Mouse (Mus musculus) embryo, embryonic 11.5 days (tissue): ENCODE measurements around the gene Cped1.

ENCODE experiments used
- DNase-seq: peaks from one replicate; pipeline ENCODE4 v3.0.0-alpha.2; 2012; ENCODE audit warnings: low read depth, low spot score

Cped1 gene

DNA sequence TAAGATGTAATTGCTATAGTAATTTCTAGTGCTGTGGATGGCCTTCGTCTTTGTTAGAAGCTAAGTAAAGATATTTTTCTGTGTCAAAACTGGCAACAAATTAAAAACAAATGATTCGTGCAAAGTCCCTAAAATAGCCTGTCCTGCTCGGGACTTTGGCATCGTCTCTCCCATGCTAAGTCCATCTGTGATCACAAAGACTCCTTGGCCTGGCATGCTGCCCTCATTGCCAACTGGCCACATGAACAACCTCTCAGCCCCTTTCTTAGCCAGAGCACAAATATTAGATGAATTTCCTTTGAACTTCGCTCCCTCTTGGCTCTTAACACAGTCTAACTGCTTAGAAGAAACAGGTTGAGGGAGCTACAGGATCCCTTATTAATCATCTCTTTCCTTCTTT lies 171.7 kb downstream of the Cped1 start:
- no peak for DNase-seq

DNA sequence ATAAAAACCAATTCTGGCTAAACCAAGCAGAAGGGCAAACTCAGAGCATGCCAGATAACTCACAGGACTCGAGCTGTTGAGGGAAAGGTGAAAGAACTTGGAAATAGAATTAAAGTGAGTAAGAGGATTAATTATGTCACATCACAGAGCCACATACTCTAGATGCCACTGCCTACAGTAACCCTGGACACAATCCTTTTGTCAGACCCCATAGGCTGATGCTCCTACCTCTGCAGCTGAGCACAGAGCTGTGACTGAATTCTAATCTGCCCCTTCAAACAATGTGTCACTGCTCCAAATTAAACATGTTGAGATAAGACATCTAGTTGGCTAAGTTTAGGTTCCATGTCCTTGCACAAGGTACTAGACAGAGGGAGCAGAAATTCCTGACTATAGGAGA lies 176.2 kb downstream of the Cped1 start:
- no peak for DNase-seq

DNA sequence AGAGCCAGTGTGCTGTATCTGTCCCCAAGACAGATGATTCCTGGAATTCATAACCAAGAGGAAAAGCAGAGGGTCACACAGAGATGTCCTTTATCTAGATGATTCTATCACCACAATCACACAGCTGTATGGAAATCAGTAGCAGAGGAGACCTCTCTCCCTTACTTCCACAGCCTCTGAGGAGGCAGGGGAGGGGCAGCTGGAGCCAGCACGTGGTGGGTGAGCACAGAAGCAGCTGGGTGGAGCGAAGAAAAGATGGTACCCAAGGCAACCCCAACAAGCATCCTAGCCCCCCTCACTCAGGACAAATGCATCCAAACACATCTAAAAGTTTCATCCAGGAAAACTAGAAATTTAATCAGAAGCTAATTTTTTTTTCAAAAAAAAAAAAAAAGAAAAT lies 182.7 kb downstream of the Cped1 start:
- no peak for DNase-seq

DNA sequence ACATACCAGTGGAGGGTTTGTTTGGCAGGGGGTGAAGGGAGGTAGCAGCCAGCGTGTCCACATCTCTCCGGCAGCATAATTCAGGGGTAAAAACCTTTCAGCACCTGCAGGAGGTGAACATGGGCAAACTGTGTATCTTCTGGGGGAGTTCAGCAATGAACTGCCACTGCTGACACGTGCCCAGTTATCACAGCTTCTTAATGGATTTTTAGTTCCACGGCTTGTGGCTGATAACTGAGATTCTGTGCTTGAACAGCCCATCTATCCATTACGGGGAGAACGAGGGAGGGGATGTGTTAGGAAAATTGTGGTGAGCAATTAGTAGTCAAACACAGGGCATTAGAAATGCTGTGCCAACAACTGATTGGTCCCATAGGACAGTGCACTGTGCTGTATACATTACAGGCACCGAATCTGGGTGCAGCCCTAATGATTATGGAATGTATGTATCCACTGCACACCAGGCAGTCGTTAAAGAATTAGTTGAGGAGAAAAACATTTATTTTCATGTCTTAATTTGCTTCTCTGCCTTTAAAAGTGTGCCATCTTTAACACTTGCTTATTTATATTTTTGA lies 193.1 kb downstream of the Cped1 start:
- no peak for DNase-seq

DNA sequence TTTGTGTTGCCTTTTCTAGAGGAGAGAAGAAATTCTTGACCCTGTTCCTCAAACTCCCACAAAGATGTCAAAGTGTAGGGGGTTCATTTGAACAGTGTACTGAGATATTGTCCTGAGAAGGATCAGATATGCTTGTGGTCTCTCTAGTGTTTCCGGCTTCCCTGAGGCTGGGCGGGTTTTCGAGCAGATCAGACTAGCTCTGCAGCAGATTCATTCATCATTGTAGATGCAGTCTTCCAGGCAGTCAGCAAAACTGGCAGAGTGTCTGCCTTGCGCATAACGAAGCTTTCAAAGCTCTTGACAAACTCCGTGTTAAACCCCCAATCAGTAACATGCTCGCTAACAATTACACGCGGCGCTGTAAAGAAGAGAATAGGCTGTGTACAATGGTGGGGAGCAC lies 194.6 kb downstream of the Cped1 start:
- no peak for DNase-seq

DNA sequence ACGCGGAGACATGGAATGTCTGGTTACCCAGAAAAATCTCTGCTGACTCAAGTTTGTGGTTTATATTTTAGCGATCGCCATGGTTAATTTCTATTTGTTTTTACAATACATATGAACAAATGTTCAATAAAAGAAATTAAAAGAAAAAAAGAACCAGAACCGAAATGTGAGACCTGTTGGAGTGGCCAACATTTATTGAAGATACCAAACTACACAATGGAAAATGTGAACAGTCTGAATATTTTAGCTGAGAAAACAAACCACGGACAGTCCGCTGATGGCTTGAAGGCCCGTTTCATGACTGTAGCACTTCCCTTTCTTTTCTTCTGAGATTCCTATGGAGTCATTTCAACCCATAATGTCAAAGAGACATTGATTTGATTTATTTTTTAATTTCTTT lies 201.3 kb downstream of the Cped1 start:
- DNase-seq: no peak

DNA sequence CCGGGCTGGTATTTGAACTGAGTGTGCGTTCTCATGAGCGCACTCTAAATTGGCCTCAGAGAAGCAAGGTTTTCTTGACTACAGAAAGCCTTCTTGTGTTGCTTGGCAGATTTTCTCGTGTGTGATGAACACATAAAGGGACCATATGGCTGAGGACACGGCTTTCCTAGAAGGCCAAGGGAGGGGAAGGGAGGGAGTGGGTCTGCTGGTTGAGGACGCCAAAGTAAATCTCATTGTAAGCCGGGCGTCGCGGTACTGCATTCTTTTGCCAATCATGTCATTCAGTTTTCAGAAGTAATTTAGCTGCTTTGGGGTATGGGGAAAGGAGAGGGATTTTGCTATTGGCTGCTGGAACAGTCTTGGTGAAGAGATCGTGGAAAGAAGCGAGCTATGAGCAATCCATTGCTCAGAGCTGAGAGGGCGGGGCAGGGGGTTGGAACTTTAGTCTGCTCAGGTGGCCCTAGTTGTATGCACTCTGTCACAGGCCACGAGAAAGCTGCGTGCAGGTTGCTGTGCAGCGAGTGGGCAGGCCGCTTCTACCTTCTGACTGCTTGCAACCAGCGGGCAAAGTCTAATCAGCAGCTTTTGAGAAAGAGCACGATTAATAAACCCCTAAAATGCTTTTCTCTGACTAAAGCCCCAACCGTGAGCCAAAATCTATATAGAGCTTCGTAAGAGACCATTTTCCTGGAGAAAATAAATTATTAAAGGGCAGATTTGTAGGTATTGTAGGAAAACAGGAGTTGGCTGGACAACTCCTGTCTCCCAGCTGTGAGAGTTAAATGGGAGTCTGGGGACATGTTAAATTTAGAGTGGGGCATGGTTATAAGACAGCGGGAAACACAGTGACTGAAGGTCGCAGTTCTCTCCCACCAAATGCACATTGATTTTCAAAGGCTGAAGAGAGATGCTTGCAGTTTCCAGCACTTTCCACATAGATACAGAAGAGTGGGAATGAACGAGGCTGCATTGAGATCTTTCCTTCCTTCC lies 203.9 kb downstream of the Cped1 start:
- DNase-seq: no peak

DNA sequence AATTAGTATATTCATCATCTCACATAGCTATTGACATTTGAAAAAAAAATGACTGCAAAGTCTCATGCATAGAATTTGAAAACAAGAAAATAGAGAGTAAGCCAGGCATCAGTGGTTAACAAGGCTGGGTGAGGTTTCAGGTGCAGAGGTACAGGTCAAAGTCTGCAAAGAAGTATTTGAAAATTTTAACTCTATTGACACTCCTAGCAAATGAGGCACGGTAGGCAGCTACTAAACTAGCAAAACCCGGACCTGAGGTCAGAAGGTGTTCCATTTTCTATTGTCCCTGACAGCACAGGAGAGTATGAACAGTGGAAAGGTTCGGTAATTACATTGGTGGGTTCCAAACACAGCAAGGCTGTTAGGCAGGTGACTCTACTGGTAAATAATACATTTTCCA lies 212.9 kb downstream of the Cped1 start:
- DNase-seq: no peak

DNA sequence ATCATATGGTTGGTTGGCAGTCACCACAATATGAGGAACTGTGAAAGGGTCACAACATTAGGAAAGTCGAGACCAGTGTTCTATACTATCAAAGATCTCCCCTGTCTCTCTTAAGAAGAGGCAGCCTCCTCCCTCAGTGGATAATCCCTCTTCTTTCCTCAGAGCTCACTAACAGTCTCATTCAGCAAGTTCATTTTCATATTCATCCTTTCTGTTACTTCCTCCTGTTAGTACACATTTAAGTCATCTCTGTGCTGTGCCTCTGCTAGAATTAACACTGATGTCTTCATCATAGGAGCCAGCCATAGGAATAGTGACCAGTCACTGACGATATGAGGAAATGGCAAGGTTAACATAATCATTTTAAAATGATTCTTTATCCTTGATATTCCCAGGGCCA lies 213.8 kb downstream of the Cped1 start:
- no peak for DNase-seq

DNA sequence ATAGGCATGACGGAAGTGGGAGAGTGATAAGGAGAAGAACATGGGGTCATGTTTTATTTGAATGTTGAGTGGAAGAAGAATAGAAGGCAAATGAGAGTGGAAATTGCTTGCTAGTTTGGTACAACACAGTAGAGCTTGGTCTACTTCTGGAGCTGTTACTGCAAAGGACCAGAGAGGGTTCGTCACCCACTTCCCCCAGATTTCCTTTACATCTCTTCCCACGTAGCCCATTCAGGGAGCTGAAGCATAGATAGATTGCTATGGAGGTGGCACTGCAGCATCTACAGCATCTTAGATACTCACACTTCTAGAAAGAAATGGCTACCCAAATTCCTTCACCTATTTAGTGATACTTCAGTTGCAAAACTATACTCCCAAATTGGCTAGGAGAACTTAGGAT lies 214.4 kb downstream of the Cped1 start:
- no peak for DNase-seq

DNA sequence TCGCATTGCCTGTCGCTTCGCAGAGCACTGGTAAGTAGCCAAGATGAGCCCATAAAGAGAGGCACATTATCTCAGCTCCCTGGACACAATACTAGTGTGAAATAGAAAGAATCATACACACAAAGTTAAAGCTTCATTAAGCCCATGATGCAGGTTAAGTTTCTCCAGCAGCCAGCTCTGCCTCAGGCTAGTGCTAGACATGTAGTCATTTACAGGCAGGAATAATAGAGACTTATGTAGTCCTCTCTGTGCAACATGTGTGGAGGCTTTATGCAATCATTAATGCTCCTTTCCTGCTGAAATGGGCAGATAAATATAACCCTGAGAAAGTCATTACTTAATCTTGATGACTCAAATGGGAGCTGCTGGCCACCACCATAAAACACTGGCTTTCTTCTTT lies 216.2 kb downstream of the Cped1 start:
- DNase-seq: no peak

DNA sequence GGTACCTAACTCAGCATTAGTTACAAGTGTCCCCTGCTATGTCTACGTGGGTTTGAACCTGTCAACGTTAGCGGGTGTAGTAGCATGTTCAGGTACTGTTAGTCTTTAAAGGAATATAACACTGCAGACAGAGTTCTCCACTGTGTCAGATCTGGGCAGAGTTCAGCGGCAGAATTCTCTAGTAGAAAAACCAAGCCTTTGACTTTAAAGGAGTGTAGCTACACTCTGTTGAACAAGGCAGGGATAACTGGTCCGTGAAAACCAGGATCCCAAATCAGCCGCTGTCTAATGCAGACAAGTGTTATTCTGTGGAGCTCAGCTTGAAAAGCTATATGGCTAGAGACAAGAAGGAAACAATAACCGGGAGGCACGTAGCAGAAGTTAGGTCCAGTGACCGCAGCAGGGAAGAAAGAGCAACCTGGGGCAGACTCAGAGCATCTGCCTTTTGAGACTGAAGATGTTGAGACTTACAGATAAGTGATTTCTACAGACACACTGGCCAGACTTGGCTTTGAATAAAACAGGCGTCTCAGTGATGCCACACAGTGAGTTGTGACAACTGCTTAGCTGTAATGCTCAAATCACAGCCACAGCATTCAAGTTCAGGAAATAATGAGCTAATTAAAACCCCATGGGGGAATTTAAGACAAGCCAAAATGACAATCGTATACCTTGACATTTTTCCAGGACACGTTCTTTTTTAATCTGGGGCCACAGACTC lies 219.5 kb downstream of the Cped1 start:
- DNase-seq: no peak

DNA sequence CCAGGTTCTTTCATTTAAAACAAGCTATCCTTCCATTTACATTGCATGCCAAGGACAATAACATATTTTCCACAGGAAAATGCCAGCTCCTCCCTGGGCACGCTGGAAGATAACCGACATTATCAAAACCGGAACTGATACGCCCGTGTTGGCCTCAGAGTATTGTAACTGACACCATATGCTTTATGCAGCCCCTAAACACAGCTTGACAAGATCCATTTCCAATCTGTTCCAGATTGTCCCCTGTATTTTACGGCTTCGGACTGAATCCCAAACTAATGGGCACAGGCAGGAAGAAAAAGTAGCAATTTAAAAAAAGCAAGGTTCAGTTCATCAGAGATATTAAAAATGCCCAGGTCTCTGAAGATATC lies 220.0 kb downstream of the Cped1 start:
- no peak for DNase-seq

DNA sequence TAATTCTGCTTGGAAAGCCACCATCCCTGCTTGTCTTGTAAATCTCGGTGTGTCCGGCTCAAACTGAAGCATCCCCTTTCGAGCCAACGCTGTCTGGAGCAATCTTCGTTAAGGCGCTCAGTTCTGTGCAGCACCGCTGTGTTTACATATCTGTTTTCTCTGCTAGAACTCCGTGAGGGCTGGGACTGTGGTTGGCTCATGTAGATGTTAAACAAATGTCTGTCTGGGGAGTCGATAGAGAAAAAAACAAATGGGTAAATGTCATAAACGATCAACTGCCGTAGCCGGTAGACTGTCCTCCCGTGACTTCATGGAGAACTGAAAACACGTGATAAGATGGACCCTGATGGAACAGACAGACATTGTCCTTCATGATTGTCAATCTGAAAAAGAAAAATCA lies 220.5 kb downstream of the Cped1 start:
- DNase-seq: no peak

DNA sequence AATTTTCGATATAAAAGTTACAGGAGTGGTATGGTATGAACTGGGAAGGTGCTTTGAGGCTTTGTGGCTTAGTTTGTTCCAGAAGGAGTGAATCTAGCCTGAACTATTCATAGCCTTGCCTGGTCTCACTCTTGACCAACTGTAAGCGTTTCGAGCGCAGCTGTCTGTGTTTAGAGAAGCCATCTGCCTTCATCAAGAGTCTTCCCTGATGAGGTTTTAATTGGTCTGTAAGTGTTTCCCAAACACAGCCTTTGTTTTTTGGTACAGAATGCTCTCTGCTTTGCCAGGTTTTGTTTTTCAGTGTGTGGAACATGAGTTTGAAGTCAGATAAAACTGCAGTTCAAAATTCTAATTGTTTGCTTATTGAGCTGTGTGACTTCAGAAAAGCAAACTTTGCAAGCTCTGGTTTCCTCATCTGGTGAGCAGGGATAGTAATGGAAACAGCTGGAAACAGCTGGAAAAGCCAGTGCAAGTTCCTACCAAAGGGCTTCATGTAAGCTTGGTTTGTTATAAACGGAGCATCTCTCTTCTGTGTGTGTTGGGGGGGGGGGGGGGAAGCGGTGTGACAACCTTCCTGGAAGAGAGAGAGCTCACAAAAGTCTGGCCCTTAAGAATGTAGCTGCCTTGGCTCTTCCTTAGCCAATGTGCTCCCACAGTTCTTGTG lies 221.0 kb downstream of the Cped1 start:
- DNase-seq: no peak

DNA sequence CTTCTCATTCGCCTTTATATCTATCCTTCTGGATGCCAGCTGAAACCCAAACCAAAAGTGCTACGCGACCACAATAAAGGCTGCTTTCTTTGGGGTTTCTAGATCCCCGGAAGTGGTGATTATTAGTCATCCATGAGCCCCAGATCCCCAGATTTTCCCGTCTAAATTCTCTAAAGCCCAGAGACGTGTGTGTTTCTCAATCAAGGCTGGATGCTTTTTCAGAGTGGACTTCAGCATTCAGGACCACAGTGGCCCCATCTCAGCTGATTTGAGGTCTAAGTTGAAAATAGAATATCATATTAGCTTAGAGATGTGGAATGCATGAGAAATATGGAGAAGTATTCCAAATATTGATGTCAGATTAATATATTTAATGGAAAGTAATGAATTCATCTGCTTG lies 226.4 kb downstream of the Cped1 start:
- DNase-seq: no peak

DNA sequence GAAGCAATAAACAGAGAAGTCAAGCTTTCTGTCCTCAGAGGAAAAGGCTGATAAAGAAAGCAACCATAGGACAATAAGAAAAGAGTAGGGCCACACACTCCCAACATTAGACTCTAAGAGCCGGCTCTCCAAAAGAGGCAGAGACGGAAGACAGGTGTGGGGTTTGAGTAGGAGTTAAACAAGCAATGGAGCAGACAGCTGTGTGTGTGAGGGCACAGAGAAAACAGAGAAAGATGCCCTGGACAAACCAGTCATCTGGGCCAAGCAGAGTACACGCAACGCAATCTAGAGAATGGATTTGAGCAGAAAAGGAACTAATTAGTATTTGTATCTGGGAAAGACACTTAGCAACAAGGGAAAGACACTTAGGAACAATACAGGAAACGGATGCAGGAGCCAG lies 227.5 kb downstream of the Cped1 start:
- DNase-seq: no peak

DNA sequence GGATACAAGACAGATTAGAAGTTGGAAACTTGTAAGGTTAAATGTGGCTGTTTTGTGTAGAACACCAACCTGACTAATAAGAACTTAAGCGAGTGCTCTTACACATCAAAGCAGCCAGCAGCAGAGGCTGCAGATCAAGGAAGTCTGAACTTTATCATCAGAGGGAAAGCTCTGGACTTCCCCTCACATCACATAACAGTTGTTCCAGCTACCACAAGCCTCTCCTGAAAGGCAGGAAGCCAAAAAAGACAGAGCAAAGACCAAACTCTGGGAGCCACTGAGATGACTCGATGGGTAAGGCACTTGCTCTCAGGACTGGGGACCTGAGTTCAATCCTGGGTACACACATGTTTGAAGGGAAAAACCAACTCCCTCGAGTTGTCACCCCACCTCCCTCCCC lies 228.1 kb downstream of the Cped1 start:
- no peak for DNase-seq

DNA sequence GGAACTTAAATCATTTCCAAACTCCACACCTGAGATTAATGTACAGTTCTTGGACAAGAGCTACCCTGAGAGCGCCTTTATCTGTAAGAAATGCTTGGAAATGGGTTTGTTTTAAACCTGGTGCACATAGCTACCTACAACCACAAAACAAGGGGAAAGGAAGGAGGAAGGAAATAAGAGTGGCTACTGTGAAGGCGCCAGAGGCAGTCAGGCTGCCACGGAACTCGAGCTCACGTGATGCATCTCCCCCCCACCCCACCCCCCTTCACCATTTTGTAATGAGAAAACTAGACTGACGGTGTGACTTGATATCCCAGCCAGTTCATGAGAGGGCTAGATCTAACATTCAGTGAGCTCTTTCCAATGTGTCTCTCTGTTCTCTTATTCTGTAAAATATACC lies 228.9 kb downstream of the Cped1 start:
- no peak for DNase-seq

DNA sequence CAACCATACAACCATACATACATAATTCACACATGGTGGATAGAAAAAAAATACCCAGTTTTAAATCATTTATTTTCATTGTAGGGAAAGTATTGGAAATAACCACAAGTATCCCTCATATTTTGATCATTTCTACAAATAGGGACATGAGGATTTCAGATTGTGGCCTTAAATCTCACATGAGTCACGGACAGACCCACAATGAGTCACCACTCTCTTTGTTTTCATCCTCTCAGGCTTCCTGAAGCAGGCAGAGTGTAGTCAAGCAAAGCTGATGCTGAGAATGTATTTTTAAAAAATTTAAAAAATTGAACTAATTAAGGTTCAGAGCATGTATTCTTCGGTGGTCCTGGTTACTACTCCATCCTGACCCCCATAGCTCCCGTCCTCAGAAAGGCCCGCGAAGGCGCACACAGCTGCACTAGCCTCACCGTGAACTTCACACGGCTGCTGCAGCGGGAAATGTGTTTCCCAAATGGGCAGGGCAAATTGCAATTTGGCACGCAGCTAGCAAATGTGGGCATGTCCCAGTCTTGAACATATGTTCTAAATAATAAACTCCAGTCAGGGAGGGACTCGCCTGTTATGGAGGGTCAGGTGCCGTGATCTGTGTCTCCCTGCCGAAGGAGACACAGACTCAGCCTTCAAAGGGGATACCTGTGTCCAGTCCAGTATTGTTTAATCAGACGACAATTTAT lies 230.7 kb downstream of the Cped1 start:
- no peak for DNase-seq

DNA sequence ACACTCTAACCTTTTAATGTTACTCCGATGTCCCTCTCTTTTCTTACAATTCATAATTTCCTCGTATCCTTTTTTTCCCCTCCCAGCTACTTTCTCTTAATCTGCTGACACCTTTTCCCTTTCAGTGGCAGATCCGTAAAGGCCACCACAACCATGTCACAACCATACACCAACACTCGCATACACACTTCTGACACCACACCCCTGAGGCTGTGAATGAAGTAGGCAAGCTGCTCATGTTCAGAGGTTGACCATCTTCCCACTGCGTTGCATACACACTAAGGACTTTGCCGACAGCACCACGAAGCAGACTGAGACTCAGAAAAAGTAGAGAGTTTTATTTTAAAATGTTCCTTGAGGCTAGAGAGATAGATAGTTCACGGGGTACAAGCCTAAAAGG lies 235.4 kb downstream of the Cped1 start:
- DNase-seq: no peak

DNA sequence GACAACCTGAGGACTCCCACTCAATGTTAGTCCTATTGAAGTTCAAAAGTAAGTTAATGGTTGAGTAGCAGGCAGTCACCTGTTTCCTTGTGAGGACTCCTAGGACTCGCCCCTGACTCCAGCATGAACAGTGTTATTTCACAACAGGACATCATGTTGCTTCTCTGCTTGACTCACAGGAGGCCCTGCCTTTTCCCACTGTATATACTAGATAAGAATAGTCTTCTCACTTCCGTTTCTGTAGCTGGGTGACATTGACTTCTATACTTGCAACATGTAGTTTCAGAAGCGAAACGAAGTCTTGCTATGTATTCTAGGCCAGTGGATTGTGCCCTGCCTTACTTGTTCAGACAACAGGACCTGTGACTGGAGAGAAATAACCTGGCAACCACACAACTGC lies 236.4 kb downstream of the Cped1 start:
- no peak for DNase-seq
